Mouse (Mus musculus): ENCODE data around the gene Cers6. TPM values are rescaled to one million over a fixed set of nuclear protein-coding genes. Genes with fewer than 3 reads are reported as not detected.

Cers6 gene
- polyA plus RNA-seq, 2 experiments = 2.0 to 6.7 TPM

GRCm38 (mm10) chr2:68951706-68952105, 90.5 kb downstream of the Cers6 start:
- no peaks in the 10 kb centered on the region for H3K27me3 ChIP-seq (ENCODE audit: control insufficient read depth, insufficient read depth, low read length)
- TF ChIP-seq CTCF (IDR thresholded peaks at IDR 0.05; ENCODE audit: low read depth) (no peak), EP300 (IDR thresholded peaks at IDR 0.05; ENCODE audit: low read depth) (no peak)
- WGBS (ENCODE audit: insufficient replicate concordance) = 86% methylated on average over 3 of the region's 3 CpGs
- DNase-seq (ENCODE audit: low read depth in 3 of 3, low spot score in 3 of 3) = no peak
- no peaks in the 10 kb centered on the region for H3K9me3 ChIP-seq (ENCODE audit: control insufficient read depth, low read length)
- H3K27ac ChIP-seq = no peak overlapping the region
- peaks cover 5 to 20% of the 10 kb centered on the region in 2 experiments; a peak in 2 of 4 replicates for H3K4me1 ChIP-seq (replicated peaks; ENCODE audit: control insufficient read depth in 2 of 2, insufficient read depth in 2 of 2, low read length in 1 of 2)
- no peak overlapping the region for H3K9ac ChIP-seq (replicated peaks)
- no peak overlapping the region for H3K4me2 ChIP-seq (ENCODE audit: low read depth)
- H3K36me3 ChIP-seq (replicated peaks; ENCODE audit: control insufficient read depth, insufficient read depth, low read depth) = no peaks in the 10 kb centered on the region
- no peak overlapping the region for H3K4me3 ChIP-seq (ENCODE audit: insufficient read depth in 1 of 2, low read depth in 2 of 2, low read length in 2 of 2)
- ATAC-seq (ENCODE audit: insufficient read depth) = no peak

DNA sequence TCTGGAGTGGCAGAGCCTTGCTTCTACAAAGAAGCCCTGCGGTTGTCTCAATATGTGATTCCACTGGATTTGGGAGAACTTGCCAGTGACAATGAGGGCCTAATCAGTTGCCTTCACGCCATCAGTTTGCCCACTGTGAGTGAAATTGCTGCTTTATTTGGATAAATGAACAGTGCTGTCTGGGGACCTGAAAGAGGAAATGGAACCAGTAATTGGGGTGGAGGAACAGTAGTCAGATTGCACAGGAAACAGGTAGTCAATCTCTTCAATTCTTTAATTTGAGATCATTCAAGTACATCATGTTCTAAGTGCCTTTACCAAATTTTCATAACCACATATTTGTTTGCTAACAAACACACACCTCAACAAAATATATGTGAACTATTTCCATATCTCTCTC, 92.4 kb downstream of the Cers6 start:
- no peak for DNase-seq (ENCODE audit: low read depth in 3 of 3, low spot score in 3 of 3)
- Histone ChIP-seq H3K27me3 (ENCODE audit: control insufficient read depth, insufficient read depth, low read length) (no peaks in the 10 kb centered on the region), H3K9ac (replicated peaks) (no peak overlapping the region), H3K4me1 (replicated peaks; ENCODE audit: control insufficient read depth in 2 of 2, insufficient read depth in 2 of 2, low read length in 1 of 2) (peaks cover 5 to 15% of the 10 kb centered on the region in 2 experiments; a peak in 2 of 4 replicates), H3K4me3 (ENCODE audit: insufficient read depth in 1 of 2, low read depth in 2 of 2, low read length in 2 of 2) (no peak overlapping the region), H3K9me3 (ENCODE audit: control insufficient read depth, low read length) (no peaks in the 10 kb centered on the region), H3K4me2 (ENCODE audit: low read depth) (no peak overlapping the region), H3K36me3 (replicated peaks; ENCODE audit: control insufficient read depth, insufficient read depth, low read depth) (no peaks in the 10 kb centered on the region), H3K27ac (no peak overlapping the region)
- no peak for ATAC-seq (ENCODE audit: insufficient read depth)
- no peak for TF ChIP-seq EP300 (IDR thresholded peaks at IDR 0.05; ENCODE audit: low read depth)
- no peak for TF ChIP-seq CTCF (IDR thresholded peaks at IDR 0.05; ENCODE audit: low read depth)
- WGBS (ENCODE audit: insufficient replicate concordance) = 59% methylated on average over 2 of the region's 2 CpGs

- no peak for ATAC-seq (ENCODE audit: insufficient read depth)
- TF ChIP-seq EP300 (IDR thresholded peaks at IDR 0.05; ENCODE audit: low read depth) = no peak
- TF ChIP-seq CTCF (IDR thresholded peaks at IDR 0.05; ENCODE audit: low read depth) = no peak
- Histone ChIP-seq H3K4me3 (ENCODE audit: insufficient read depth in 1 of 2, low read depth in 2 of 2, low read length in 2 of 2) (no peak overlapping the region), H3K27ac (no peak overlapping the region), H3K4me1 (replicated peaks; ENCODE audit: control insufficient read depth in 2 of 2, insufficient read depth in 2 of 2, low read length in 1 of 2) (no peaks in the 10 kb centered on the region), H3K27me3 (ENCODE audit: control insufficient read depth, insufficient read depth, low read length) (no peaks in the 10 kb centered on the region), H3K9ac (replicated peaks) (no peak overlapping the region), H3K9me3 (ENCODE audit: control insufficient read depth, low read length) (no peaks in the 10 kb centered on the region), H3K4me2 (ENCODE audit: low read depth) (no peak overlapping the region), H3K36me3 (replicated peaks; ENCODE audit: control insufficient read depth, insufficient read depth, low read depth) (no peaks in the 10 kb centered on the region)
- WGBS (ENCODE audit: insufficient replicate concordance) = 82% methylated on average over 2 of the region's 2 CpGs
- no peak for DNase-seq (ENCODE audit: low read depth in 3 of 3, low spot score in 3 of 3)
These were observed 94.3 kb downstream of the Cers6 start for GRCm38 (mm10) chr2:68955496-68955895.

DNA sequence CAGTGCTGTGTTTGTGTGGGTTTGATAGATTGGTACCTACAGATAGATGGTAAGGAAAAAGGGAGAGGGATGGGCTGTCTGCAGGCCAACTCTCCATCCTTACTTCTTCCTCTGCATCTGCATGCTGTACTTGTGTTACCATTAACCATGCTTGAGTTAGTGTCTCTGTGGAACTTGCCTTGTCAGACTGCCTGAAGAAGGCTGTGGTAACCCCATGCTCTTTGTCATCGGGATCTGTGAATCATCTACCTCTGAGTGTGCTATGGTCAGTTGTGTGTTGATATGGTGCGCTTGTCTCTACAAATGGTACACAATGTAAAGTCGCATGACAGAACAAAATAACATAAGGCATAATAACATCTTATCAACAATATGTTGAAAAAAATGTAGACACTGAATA, 94.9 kb downstream of the Cers6 start:
- H3K27ac ChIP-seq = no peak overlapping the region
- DNase-seq (ENCODE audit: low read depth in 3 of 3, low spot score in 3 of 3) = no peak
- H3K4me3 ChIP-seq (ENCODE audit: insufficient read depth in 1 of 2, low read depth in 2 of 2, low read length in 2 of 2) = no peak overlapping the region
- H3K36me3 ChIP-seq (replicated peaks; ENCODE audit: control insufficient read depth, insufficient read depth, low read depth) = no peaks in the 10 kb centered on the region
- no peak overlapping the region for H3K4me2 ChIP-seq (ENCODE audit: low read depth)
- no peak for ATAC-seq (ENCODE audit: insufficient read depth)
- H3K4me1 ChIP-seq (replicated peaks; ENCODE audit: control insufficient read depth in 2 of 2, insufficient read depth in 2 of 2, low read length in 1 of 2) = no peaks in the 10 kb centered on the region
- H3K27me3 ChIP-seq (ENCODE audit: control insufficient read depth, insufficient read depth, low read length) = no peaks in the 10 kb centered on the region
- H3K9me3 ChIP-seq (ENCODE audit: control insufficient read depth, low read length) = no peaks in the 10 kb centered on the region
- WGBS (ENCODE audit: insufficient replicate concordance) = 67% methylated on average over 3 of the region's 3 CpGs
- H3K9ac ChIP-seq (replicated peaks) = no peak overlapping the region
- TF ChIP-seq EP300 (IDR thresholded peaks at IDR 0.05; ENCODE audit: low read depth) = no peak
- no peak for TF ChIP-seq CTCF (IDR thresholded peaks at IDR 0.05; ENCODE audit: low read depth)

- H3K27ac ChIP-seq = no peak overlapping the region
- no peaks in the 10 kb centered on the region for H3K4me1 ChIP-seq (replicated peaks; ENCODE audit: control insufficient read depth in 2 of 2, insufficient read depth in 2 of 2, low read length in 1 of 2)
- no peaks in the 10 kb centered on the region for H3K9me3 ChIP-seq (ENCODE audit: control insufficient read depth, low read length)
- H3K27me3 ChIP-seq (ENCODE audit: control insufficient read depth, insufficient read depth, low read length) = no peaks in the 10 kb centered on the region
- H3K4me2 ChIP-seq (ENCODE audit: low read depth) = no peak overlapping the region
- DNase-seq (ENCODE audit: low read depth in 3 of 3, low spot score in 3 of 3) (no peak), ATAC-seq (ENCODE audit: insufficient read depth) (no peak)
- 61% methylated on average over 7 of the region's 7 CpGs for WGBS (ENCODE audit: insufficient replicate concordance)
- no peak overlapping the region for H3K4me3 ChIP-seq (ENCODE audit: insufficient read depth in 1 of 2, low read depth in 2 of 2, low read length in 2 of 2)
- no peak overlapping the region for H3K9ac ChIP-seq (replicated peaks)
- H3K36me3 ChIP-seq (replicated peaks; ENCODE audit: control insufficient read depth, insufficient read depth, low read depth) = no peaks in the 10 kb centered on the region
- TF ChIP-seq EP300 (IDR thresholded peaks at IDR 0.05; ENCODE audit: low read depth) (no peak), CTCF (IDR thresholded peaks at IDR 0.05; ENCODE audit: low read depth) (no peak)
These were observed 96.6 kb downstream of the Cers6 start for GRCm38 (mm10) chr2:68957831-68958230.

Data from liver, embryonic 14.5 days (tissue).